Mouse (Mus musculus) E14TG2a.4 (cell line): ENCODE measurements at regions not wholly inside any gene's neighbourhood (a gene's known extent, or its start where the extent isn't known, plus 50 kb on each side); places are given as distances from the start of the nearest gene placed in this dataset.

ENCODE experiments used
- CTCF ChIP-seq: conservative IDR thresholded peaks from 2 replicates; pipeline ENCODE4 v1.5.1; 2014; ENCODE audit warnings: low read length
- NANOG ChIP-seq: IDR thresholded peaks from 2 replicates; pipeline ENCODE4 v1.6.1; 2014; ENCODE audit warnings: borderline replicate concordance, low read length, mixed read lengths

- no peak for TF ChIP-seq CTCF
- no peak for TF ChIP-seq NANOG
Measured at GRCm38 (mm10) chr15:31729133-31729532, 127.5 kb downstream of the Fam173b start.
